Mouse (Mus musculus) liver, embryonic 12.5 days (tissue): ENCODE measurements around the gene Azin2. TPM values are rescaled to one million over a fixed set of nuclear protein-coding genes. Genes with fewer than 3 reads are reported as not detected.

Source experiments
- ATAC-seq: fragments of 200-750 bp; cut with Nextera tagmentation; 2 replicates; pipeline ENCODE4 v1.8.0; 2017; ENCODE audit warnings: moderate number of reproducible peaks, mild to moderate bottlenecking, moderate library complexity
- H3K27ac ChIP-seq: fragments of 300-500 bp; sonication (generic); 2 replicates; pipeline ENCODE4 v1.5.1; 2016; ENCODE audit warnings: mild to moderate bottlenecking
- H3K27me3 ChIP-seq: fragments of 300-500 bp; sonication (generic); replicated peaks from 2 replicates; pipeline ENCODE4 v1.6.1; 2016; ENCODE audit warnings: mild to moderate bottlenecking, moderate library complexity
- H3K36me3 ChIP-seq: fragments of 300-500 bp; sonication (generic); 2 replicates; pipeline ENCODE4 v1.6.1; 2016; ENCODE audit warnings: mild to moderate bottlenecking, moderate library complexity
- H3K4me1 ChIP-seq: fragments of 300-500 bp; sonication (generic); 2 replicates; pipeline ENCODE4 v1.6.1; 2016
- H3K4me2 ChIP-seq: fragments of 300-500 bp; sonication (generic); 2 replicates; pipeline ENCODE4 v1.6.1; 2016; ENCODE audit warnings: mild to moderate bottlenecking, moderate library complexity
- H3K4me3 ChIP-seq: fragments of 300-500 bp; sonication (generic); 2 replicates; pipeline ENCODE4 v1.5.1; 2016; ENCODE audit warnings: mild to moderate bottlenecking, moderate library complexity
- H3K9ac ChIP-seq: fragments of 300-500 bp; sonication (generic); 2 replicates; pipeline ENCODE4 v1.6.1; 2016; ENCODE audit warnings: mild to moderate bottlenecking, moderate library complexity
- H3K9me3 ChIP-seq: fragments of 300-500 bp; sonication (generic); replicated peaks from 2 replicates; pipeline ENCODE4 v1.6.1; 2016; ENCODE audit warnings: mild to moderate bottlenecking, moderate library complexity
- WGBS: fragments of 180-500 bp; shearing (Covaris S2); methylation state at CpG from one replicate; pipeline ENCODE4 v1.1.7; 2016; ENCODE audit not compliant: insufficient replicate concordance; 5-methylcytosine and 5-hydroxymethylcytosine counted together
- polyA plus RNA-seq: library from polyadenylated mRNA; unstranded; fragments of >200 nt; fragmentation: Nextera tagmentation; extraction: Ambion mirVana; gene quantifications from 2 replicates; pipeline ENCODE4 v1.2.1, GENCODE M21; 2016

The Azin2 gene
- polyA plus RNA-seq, 1 experiment from 2014 or later: 2.5 TPM

- H3K36me3 ChIP-seq: no peaks in the 10 kb centered on the region
- H3K9ac ChIP-seq: no peak overlapping the region
- H3K9me3 ChIP-seq: no peaks in the 10 kb centered on the region
- H3K4me2 ChIP-seq: no peak overlapping the region
- 52% methylated on average over 12 of the region's 12 CpGs for WGBS
- H3K27me3 ChIP-seq: peaks cover 34% of the 10 kb centered on the region
- ATAC-seq: no peak
- H3K27ac ChIP-seq: no peak overlapping the region
- H3K4me1 ChIP-seq: no peaks in the 10 kb centered on the region
- H3K4me3 ChIP-seq: no peak overlapping the region
Observed at GRCm38 (mm10) chr4:128907238-128907968, 54.8 kb downstream of the Azin2 start.

- Histone ChIP-seq H3K27ac (no peak overlapping the region), H3K4me2 (no peak overlapping the region), H3K27me3 (peaks cover 34% of the 10 kb centered on the region), H3K9me3 (no peaks in the 10 kb centered on the region), H3K4me1 (no peaks in the 10 kb centered on the region), H3K36me3 (no peaks in the 10 kb centered on the region), H3K4me3 (no peak overlapping the region), H3K9ac (no peak overlapping the region)
- no peak for ATAC-seq
- 55% methylated on average over 8 of the region's 8 CpGs for WGBS
Observed at GRCm38 (mm10) chr4:128906757-128907156, 55.5 kb downstream of the Azin2 start.

GRCm38 (mm10) chr4:128905251-128905650 lies 57.0 kb downstream of the Azin2 start:
- Histone ChIP-seq H3K27me3 (peaks cover 33% of the 10 kb centered on the region), H3K4me1 (no peaks in the 10 kb centered on the region), H3K4me3 (no peak overlapping the region), H3K9ac (no peak overlapping the region), H3K36me3 (no peaks in the 10 kb centered on the region), H3K27ac (no peak overlapping the region), H3K9me3 (no peaks in the 10 kb centered on the region), H3K4me2 (no peak overlapping the region)
- 39% methylated on average over 8 of the region's 8 CpGs for WGBS
- no peak for ATAC-seq

GRCm38 (mm10) chr4:128904035-128904800 lies 58.0 kb downstream of the Azin2 start:
- WGBS: 67% methylated on average over 8 of the region's 8 CpGs
- no peak overlapping the region for H3K4me3 ChIP-seq
- H3K9me3 ChIP-seq: no peaks in the 10 kb centered on the region
- H3K27ac ChIP-seq: no peak overlapping the region
- H3K4me2 ChIP-seq: no peak overlapping the region
- no peaks in the 10 kb centered on the region for H3K36me3 ChIP-seq
- H3K9ac ChIP-seq: no peak overlapping the region
- peaks cover 26% of the 10 kb centered on the region for H3K27me3 ChIP-seq
- ATAC-seq: no peak
- H3K4me1 ChIP-seq: no peaks in the 10 kb centered on the region

GRCm38 (mm10) chr4:128902390-128902789 lies 59.9 kb downstream of the Azin2 start:
- Histone ChIP-seq H3K27ac (no peak overlapping the region), H3K9ac (no peak overlapping the region), H3K27me3 (peaks cover 17% of the 10 kb centered on the region), H3K36me3 (no peaks in the 10 kb centered on the region), H3K9me3 (no peaks in the 10 kb centered on the region), H3K4me1 (peaks cover 7% of the 10 kb centered on the region; the same call in 1 of the 2 replicates), H3K4me3 (no peak overlapping the region), H3K4me2 (no peak overlapping the region)
- ATAC-seq: no peak
- WGBS: 61% methylated on average over 8 of the region's 8 CpGs

GRCm38 (mm10) chr4:128900484-128900883 lies 61.8 kb downstream of the Azin2 start:
- 77% methylated on average over 14 of the region's 14 CpGs for WGBS
- no peak for ATAC-seq
- no peaks in the 10 kb centered on the region for H3K36me3 ChIP-seq

GRCm38 (mm10) chr4:128899332-128899731 lies 62.9 kb downstream of the Azin2 start:
- 0 out of 2 replicates have a peak, but pooled peaks have one; percentile 40 for ATAC-seq
- Histone ChIP-seq H3K27me3 (no peaks in the 10 kb centered on the region; the same call in 1 of the 2 replicates), H3K9ac (no peak overlapping the region), H3K9me3 (no peaks in the 10 kb centered on the region), H3K4me2 (no peak overlapping the region), H3K27ac (peak overlapping the region; percentile 65), H3K4me1 (peaks cover 7% of the 10 kb centered on the region; the same call in 1 of the 2 replicates), H3K36me3 (no peaks in the 10 kb centered on the region), H3K4me3 (no peak overlapping the region)
- WGBS: 29% methylated on average over 6 of the region's 6 CpGs

More at GRCm38 (mm10) chr4:128900484-128900883, 61.8 kb downstream of the Azin2 start:
- no peaks in the 10 kb centered on the region for H3K9me3 ChIP-seq
- H3K4me3 ChIP-seq: no peak overlapping the region
- peaks cover 8% of the 10 kb centered on the region; the same call in 1 of the 2 replicates for H3K27me3 ChIP-seq
- H3K4me1 ChIP-seq: peaks cover 7% of the 10 kb centered on the region; the same call in 1 of the 2 replicates
- no peak overlapping the region for H3K27ac ChIP-seq
- H3K4me2 ChIP-seq: no peak overlapping the region
- H3K9ac ChIP-seq: no peak overlapping the region

GRCm38 (mm10) chr4:128897911-128898421 lies 64.3 kb downstream of the Azin2 start:
- Histone ChIP-seq H3K4me2 (no peak overlapping the region), H3K9me3 (no peaks in the 10 kb centered on the region)

GRCm38 (mm10) chr4:128896667-128897066 lies 65.6 kb downstream of the Azin2 start:
- Histone ChIP-seq H3K4me3 (no peak overlapping the region), H3K9ac (no peak overlapping the region), H3K9me3 (no peaks in the 10 kb centered on the region), H3K27ac (no peak overlapping the region), H3K27me3 (peaks cover 4% of the 10 kb centered on the region; the same call in 1 of the 2 replicates), H3K4me2 (no peak overlapping the region), H3K4me1 (peaks cover 7% of the 10 kb centered on the region; the same call in 1 of the 2 replicates), H3K36me3 (no peaks in the 10 kb centered on the region)
- WGBS: 75% methylated on average over 10 of the region's 10 CpGs
- no peak for ATAC-seq

More at GRCm38 (mm10) chr4:128897911-128898421, 64.3 kb downstream of the Azin2 start:
- Histone ChIP-seq H3K9ac (no peak overlapping the region), H3K4me1 (peaks cover 7% of the 10 kb centered on the region; the same call in 1 of the 2 replicates), H3K27ac (no peak overlapping the region), H3K4me3 (no peak overlapping the region), H3K36me3 (no peaks in the 10 kb centered on the region), H3K27me3 (peaks cover 1% of the 10 kb centered on the region; the same call in 1 of the 2 replicates)
- 18% methylated on average over 7 of the region's 7 CpGs for WGBS
- ATAC-seq: no peak

- no peak for ATAC-seq
- H3K4me2 ChIP-seq: no peak overlapping the region
Observed at GRCm38 (mm10) chr4:128895841-128896240, 66.4 kb downstream of the Azin2 start.

GRCm38 (mm10) chr4:128894112-128894511 lies 68.1 kb downstream of the Azin2 start:
- no peak for ATAC-seq
- H3K36me3 ChIP-seq: no peaks in the 10 kb centered on the region
- H3K27ac ChIP-seq: no peak overlapping the region
- H3K4me1 ChIP-seq: peaks cover 12% of the 10 kb centered on the region; the same call in 1 of the 2 replicates
- H3K9me3 ChIP-seq: no peaks in the 10 kb centered on the region
- no peak overlapping the region for H3K9ac ChIP-seq
- WGBS: 60% methylated on average over 12 of the region's 12 CpGs
- peaks cover 4% of the 10 kb centered on the region; the same call in 1 of the 2 replicates for H3K27me3 ChIP-seq
- no peak overlapping the region for H3K4me3 ChIP-seq
- no peak overlapping the region for H3K4me2 ChIP-seq

More at GRCm38 (mm10) chr4:128895841-128896240, 66.4 kb downstream of the Azin2 start:
- WGBS: 69% methylated on average over 4 of the region's 4 CpGs
- no peak overlapping the region for H3K4me3 ChIP-seq
- H3K9me3 ChIP-seq: no peaks in the 10 kb centered on the region
- peaks cover 12% of the 10 kb centered on the region; the same call in 1 of the 2 replicates for H3K4me1 ChIP-seq
- H3K27ac ChIP-seq: no peak overlapping the region
- H3K36me3 ChIP-seq: no peaks in the 10 kb centered on the region
- peaks cover 4% of the 10 kb centered on the region; the same call in 1 of the 2 replicates for H3K27me3 ChIP-seq
- H3K9ac ChIP-seq: no peak overlapping the region
